Mouse (Mus musculus): ENCODE data around the gene Fndc7. TPM values are rescaled to one million over a fixed set of nuclear protein-coding genes. Genes with fewer than 3 reads are reported as not detected.
"Not testable (repeated sequence)": the region's sequence is repeated elsewhere in the genome, so short reads cannot be mapped to it uniquely, and the experiment has no call there.

The Fndc7 gene
- total RNA-seq, 2 experiments from 2014 or later, result 0.09 TPM; not detected in 1

DNA sequence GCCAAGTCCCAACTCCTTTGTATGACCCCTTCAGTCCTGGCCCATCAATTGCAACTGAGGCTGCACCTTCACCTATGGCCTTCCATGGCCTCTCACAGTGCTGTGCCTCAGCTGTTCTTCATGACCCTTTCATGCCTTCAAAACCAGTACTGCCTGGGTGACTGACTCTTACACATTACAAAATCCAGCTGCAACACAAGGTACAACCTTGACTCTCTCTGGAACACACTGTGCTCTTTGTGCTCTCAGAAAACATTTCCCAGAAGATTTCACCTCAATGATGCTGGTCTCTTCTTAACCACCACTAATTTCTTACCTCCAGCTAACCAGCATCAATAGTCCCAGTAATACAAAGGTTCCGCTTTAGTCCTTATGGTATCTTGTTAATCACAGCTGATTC, 56.1 kb downstream of the Fndc7 start:
- intact Hi-C loops (cut with DNase I); DNase-seq (ENCODE audit: low spot score in 2 of 2): not testable (repeated sequence)

DNA sequence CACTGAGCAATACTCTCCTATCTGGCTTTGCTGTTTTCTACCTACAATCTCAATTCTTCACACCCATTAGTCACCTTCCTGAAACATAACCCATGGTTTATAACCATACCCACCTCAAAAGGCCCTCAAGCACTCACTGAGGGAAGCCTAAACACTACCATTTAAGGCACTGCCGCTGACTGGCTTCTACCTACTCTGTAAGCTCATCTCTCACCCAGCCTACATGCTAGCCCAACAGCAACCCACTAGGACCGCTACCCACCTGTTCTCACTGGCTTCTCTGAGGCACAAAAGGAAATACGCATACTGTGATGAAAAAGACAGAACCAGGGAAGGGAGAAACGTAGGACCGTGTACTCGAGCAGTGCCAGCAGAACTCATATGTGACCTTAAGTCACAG, 58.1 kb downstream of the Fndc7 start:
- peak in 1 of 2 experiments; percentile 22 for DNase-seq (ENCODE audit: low spot score in 2 of 2)
- intact Hi-C loops (cut with DNase I), result no loop called here

DNA sequence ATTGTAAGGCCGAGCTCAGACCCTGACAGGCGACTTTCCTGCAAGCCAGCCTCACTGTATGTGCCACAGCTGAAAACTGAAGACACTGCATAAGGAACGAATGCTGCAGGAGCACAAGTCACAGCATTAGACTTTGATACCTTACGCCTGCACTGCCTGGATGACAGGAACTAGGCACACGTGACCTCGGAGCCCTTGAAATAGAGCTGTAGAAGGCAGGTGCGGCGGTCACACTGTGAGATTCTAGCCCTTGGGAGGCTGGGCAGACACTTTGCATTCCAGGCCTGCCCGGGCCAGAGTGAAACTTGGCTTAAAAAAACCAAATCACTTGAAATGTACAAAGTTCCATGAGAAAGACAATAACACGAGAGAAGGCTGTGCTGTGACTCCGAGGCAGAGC, 59.3 kb downstream of the Fndc7 start:
- no peak for DNase-seq (ENCODE audit: low spot score in 2 of 2)
- intact Hi-C loops (cut with DNase I), result no loop called here

DNA sequence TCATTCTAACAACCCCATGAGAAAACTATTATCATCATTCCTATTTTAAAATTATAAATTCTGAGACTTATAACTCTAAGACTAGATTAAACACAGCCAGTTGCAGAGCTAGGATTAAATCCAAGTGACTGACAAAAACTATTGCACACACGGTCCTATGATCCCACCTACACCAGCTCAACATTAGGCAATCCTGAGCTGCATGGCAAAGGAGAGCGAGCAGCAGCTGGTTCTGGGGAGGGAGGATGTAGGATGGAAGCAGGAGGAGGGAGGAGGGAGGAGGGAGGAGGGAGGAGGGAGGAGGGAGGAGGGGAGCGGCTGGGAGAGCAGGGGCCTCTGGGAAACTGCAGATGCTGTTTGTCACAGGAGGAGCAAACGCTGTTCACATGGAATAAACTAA, 74.2 kb downstream of the Fndc7 start:
- no peak for DNase-seq (ENCODE audit: low spot score in 2 of 2)
- intact Hi-C loops (cut with DNase I), result no loop called here

DNA sequence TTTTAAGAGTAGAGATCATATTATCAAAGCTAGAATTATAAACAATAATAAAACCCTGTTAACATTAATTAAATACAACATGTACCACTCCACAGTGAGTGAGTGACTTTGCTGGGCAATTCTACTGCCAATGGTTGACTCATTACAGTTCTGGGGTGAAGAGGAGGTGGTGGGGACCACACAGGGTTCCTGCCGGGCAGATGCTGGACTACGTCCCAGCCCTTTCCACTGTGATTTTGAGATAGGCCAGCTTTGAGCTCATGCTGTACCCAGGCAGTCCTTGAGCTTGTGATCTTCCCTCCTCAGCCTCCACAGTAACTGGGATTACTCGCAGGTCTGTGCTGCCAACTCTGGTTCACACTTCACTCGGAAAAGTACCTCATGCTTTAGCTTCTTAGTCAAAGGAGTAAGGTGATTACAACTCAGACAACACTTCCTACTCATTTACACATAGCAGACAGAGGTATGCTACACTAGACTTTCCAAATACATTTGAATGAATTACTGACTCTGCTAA, 79.0 kb downstream of the Fndc7 start:
- DNase-seq (ENCODE audit: low spot score in 2 of 2), result no peak
- intact Hi-C loops (cut with DNase I), result no loop called here

DNA sequence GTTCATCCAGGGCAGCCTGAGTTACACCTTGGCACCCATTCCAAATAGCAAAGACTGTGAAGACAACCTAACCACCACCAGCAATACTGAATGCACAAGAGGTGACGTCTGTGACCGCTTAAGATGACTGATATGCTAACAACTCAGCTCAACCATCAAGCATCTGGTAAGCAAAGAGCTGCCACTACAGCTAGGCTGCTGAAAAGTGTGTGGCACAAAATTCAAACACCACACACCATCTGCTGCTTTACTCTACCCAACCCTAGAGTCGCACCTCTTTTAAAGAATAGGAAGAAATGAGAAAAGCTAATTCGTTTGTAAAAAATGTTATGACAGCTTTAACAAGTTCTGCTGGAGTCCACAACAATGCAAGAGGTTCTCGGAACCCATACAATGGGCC, 84.2 kb downstream of the Fndc7 start:
- intact Hi-C loops (cut with DNase I), result no loop called here

More for the DNA sequence above, 84.2 kb downstream of the Fndc7 start:
- peak in 1 of 2 experiments; percentile 68 for DNase-seq (ENCODE audit: low spot score in 2 of 2)

Other genes starting within 250 kb of the Fndc7 start
- 10 to 100 TPM; 28.3 to 31.0 TPM for gene Clcc1, start 236.1 kb downstream of the Fndc7 start, total RNA-seq (2021)
- gene Gpsm2, start 167.7 kb downstream of the Fndc7 start, total RNA-seq (2021), result 10 to 100 TPM; 15.5 to 16.0 TPM
- not detected for gene Aknad1, start 150.3 kb downstream of the Fndc7 start, total RNA-seq (2021)
- 10 to 100 TPM; 20.8 to 24.5 TPM for gene Stxbp3, start 49.5 kb downstream of the Fndc7 start, total RNA-seq (2021)
- gene Prpf38b, start 21.7 kb upstream of the Fndc7 start, total RNA-seq (2021), result 10 to 100 TPM; 39.6 to 43.8 TPM
- gene Henmt1, start 49.9 kb upstream of the Fndc7 start, total RNA-seq (2021), result 1 to 10 TPM; 3.1 to 4.4 TPM
- gene Gm9857, start 50.4 kb upstream of the Fndc7 start, total RNA-seq (2021), result not detected
- gene Fam102b, start 137.6 kb upstream of the Fndc7 start, total RNA-seq (2021), result 10 to 100 TPM; 33.5 to 44.5 TPM
- gene Slc25a54, start 190.5 kb upstream of the Fndc7 start, total RNA-seq (2021), result not detected
- 1 to 10 TPM; 3.2 to 3.5 TPM for gene Slc25a24, start 233.1 kb upstream of the Fndc7 start, total RNA-seq (2021)